Mouse (Mus musculus): ENCODE data around the gene Rbak.
"Not testable (repeated sequence)": the region's sequence is repeated elsewhere in the genome, so short reads cannot be mapped to it uniquely, and the experiment has no call there.

Rbak gene

DNA sequence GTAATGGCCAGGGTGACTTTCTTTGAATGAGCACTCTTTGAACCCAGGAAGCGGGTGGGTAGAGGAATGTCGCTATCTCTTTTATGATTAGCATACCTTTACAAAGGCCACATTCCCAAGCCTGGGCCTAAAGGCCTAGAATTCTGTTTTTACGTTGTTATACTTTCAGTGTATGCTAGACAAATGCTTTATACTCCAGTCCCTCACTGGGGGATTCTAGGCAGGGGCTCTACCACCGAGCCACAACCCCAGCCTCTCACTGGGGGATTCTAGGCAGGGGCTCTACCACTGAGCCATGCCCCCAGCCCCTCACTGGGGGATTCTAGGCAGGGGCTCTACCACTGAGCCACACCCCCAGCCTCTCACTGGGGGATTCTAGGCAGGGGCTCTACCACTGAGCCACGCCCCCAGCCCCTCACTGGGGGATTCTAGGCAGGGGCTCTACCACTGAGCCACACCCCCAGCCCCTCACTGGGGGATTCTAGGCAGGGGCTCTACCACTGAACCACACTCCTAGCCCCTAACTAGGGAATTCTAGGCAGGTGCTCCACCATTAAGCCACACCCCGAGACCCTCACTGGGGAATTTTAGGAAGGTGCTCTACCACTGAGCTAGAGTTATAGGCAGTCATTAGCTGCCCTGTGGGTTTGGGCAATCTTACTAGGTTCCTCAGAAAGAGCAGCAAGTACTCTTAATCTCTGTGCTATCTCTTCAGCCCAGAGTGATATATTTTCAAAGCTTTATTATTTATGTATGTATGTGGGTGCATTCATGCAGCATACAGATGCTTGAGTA is 46.2 kb downstream of the Rbak start:
- DNase-seq: not testable (repeated sequence)

DNA sequence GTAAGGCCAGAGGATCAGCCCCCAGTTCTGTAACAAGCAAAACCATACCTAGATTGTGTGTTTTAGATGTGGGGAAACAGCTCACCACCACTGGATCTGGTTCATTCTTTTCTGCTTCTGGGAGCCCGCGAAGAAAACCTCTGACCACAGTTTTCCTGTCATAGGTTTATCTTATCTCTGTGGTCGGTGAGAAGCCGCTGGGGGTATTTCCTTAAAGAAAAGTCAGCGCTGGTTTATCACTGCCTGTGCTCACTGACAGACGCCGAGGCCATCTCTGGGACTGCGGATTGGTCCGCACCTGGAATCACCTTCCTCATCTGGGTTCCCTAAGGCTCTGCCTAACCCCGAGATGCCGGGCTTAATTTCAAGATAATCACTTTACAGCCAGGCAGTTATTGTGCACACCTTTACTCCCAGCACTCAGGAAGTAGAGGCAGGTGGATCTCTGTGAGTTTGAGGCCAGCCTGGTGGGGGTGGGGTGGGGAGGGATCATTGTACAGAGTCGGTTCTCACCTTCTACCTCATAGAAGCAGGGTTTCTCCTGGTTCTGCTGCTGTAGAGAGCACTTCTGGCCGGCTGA is 47.5 kb downstream of the Rbak start:
- no peak for DNase-seq

DNA sequence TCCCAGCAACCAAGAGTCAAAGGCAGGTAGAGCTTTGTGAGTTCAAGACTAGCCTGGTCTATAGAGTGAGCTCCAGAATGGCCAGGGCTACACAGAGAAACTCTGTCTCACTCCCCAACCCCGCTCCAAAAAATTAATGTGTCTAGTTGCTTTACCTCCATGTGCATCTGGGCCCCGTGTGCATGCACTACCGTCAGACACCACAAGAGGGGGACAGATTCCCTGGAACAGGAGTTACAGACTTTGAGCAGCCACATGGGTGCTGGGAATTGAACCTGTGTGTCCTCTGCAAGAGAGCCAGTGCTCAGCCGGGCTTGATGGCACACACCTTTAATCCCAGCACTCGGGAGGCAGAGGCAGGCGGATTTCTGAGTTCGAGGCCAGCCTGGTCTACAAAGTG is 50.2 kb downstream of the Rbak start:
- DNase-seq: no peak

DNA sequence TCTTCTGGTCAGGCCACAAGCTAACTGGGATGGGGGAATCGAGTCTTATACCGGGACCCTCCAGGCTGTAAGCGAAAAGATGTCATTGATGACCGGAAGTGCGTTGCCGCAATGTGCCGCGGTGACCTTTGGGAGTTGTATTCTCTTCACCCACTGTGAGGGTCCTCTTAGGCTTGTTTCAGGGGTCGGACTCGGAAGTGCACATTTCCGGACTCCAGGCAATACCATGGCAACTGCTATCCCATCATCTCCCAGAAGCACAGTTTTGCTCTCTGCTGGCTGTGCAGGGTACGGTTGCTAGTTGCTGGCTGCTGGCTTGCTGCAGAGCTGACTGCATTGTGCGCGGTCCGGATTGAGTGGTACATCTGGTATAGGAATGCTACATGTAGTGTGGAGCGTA is 51.5 kb downstream of the Rbak start:
- DNase-seq: no peak

DNA sequence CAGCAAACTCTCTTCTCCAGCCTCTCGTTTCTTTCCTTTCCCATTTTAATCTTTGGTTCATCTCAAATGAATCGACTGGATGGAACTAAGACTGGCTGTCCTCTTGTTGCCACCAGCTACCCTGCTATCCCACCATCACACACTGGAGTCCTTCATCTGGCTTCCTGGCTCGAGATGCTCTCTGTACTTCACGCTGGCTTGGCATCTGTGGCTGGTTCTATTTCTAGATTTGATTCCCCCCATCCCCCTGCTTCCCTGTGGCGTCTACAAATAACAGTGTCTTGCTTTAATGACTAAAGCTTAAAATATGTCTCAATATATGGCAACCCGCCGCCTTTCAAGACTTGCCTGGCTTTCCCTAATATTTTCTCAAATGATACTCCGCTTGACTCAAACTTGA is 52.7 kb downstream of the Rbak start:
- DNase-seq: no peak

DNA sequence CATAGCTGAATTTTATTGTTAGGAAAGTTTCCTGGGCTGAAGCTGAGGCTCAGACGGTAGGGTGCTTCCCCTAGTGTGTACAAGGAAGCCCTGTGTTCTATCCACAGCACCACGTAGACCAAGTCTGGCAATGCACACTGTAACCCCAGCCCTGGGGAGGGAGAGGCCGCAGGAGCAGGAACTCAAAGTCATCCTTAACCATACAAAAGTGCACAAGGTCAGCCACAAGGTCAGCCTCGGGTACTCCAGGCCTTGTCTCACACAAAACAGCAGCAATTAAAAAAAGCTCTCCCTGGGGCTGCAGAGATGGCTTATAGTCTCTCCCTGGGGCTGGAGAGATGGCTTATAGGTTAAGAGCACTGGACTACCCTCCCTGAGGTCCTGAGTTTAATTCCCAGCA is 53.7 kb downstream of the Rbak start:
- DNase-seq: no peak

DNA sequence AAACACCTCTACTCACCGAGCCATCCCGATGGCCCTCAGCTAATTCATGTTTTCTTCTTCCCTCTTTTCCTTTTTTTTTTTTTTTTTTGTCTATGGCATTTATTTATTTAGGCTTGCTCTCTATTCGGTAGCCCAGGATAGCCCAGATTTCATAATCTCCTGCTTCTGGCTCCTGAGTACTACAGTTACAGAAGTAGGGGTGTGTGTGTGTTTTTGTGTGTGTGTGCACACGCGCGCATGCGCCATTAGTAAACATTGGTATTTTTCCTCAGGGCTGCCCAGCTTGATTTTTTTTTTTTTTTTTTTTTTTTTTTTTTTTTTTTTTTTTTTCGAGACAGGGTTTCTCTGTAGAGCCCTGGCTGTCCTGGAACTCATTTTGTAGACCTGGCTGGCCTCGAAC is 54.5 kb downstream of the Rbak start:
- DNase-seq: no peak

DNA sequence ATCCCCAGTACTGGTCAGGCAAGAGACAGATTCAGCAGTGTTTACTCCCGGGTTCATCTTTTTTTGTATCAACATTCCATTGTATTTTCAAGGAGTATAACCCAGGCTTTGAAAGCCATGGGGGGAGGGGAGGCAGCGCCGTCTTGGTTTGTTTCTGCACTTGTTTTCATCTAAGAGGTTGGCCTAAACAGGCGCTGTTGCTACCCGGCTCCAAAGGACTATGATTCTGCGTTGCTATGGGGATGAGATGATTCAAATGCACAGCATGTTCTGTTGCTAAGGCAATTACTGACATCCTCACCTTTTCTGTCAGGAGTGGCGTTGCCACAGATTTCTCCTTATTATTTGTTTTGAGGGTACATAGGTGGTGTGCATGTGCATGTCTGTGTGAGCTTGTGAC is 55.0 kb downstream of the Rbak start:
- peak; percentile 38 for DNase-seq

DNA sequence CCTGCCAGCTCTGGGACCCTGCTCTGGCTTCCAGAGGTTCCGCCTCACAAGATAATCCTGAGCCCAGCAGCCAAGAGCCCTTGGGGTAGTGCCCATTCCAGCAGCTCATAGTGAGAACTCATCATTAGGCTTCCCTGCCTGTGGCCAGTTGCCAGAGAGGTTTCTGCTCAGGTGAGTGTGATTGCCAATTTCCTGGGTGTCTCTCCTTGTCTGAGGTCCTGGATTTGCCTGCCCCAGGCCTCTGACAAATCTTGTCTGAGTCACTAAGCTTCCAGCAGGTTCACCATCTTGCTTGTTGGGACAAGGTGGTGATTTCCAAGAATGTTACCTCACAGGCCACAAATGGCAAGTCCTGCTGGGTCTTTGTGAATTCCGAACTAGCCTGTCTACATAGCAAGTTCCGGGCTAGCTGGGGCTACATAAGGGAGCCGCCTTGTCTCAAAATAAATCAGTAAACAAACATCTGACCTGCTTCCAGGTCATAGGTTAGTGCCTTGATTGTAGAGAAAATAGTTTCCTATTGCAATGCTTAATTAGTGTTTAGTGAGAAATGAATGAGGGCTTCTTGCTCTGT is 55.7 kb downstream of the Rbak start:
- DNase-seq: no peak

DNA sequence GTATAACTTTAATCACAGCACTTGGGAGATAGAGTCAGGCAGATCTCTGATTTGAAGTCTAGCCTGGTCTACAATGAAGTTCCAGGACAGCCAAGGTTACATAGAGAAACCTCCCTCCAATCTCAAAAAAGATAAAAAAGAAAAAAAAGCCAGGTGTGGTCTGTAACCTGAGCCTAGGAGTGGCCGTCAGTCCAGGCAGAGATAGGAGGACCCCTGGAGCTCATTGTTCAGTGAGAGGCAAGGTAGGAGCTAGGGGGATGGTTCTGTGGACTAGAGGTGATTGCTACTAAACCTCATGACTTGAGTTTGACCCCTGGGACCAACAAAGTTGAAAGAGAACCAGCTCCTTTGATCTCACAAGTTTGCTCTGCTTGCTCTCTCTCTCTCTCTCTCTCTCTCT is 57.9 kb downstream of the Rbak start:
- no peak for DNase-seq
